Mouse (Mus musculus) embryonic facial prominence, embryonic 10.5 days (tissue): ENCODE data around the gene Ggps1. TPM values are rescaled to one million over a fixed set of nuclear protein-coding genes. Genes with fewer than 3 reads are reported as not detected.

Experiments used
- DNase-seq: peaks from one replicate; pipeline ENCODE4 v3.0.0-alpha.2; 2017; ENCODE audit warnings: low spot score
- H3K27ac ChIP-seq: fragments of 300-500 bp; sonication (generic); replicated peaks from 2 replicates; pipeline ENCODE4 v1.5.1; 2016; ENCODE audit warnings: mild to moderate bottlenecking
- H3K27me3 ChIP-seq: fragments of 300-500 bp; sonication (generic); replicated peaks from 2 replicates; pipeline ENCODE4 v1.6.1; 2016; ENCODE audit warnings: low read depth, mild to moderate bottlenecking; ENCODE audit not compliant: poor library complexity, severe bottlenecking
- H3K36me3 ChIP-seq: fragments of 300-500 bp; sonication (generic); replicated peaks from 2 replicates; pipeline ENCODE4 v1.6.1; 2016; ENCODE audit warnings: mild to moderate bottlenecking, moderate library complexity
- H3K4me1 ChIP-seq: fragments of 300-500 bp; sonication (generic); 2 replicates; pipeline ENCODE4 v1.6.1; 2016
- H3K4me3 ChIP-seq: fragments of 300-500 bp; sonication (generic); 2 replicates; pipeline ENCODE4 v1.5.1; 2016; ENCODE audit warnings: mild to moderate bottlenecking, moderate library complexity
- H3K9me3 ChIP-seq: fragments of 300-500 bp; sonication (generic); 2 replicates; pipeline ENCODE4 v1.6.1; 2016; ENCODE audit warnings: mild to moderate bottlenecking
- WGBS: fragments of 180-500 bp; shearing (Covaris S2); methylation state at CpG from one replicate; pipeline ENCODE4 v1.1.7; 2016; 5-methylcytosine and 5-hydroxymethylcytosine counted together
- polyA plus RNA-seq: library from polyadenylated mRNA; unstranded; fragments of >200 nt; fragmentation: Nextera tagmentation; extraction: Ambion mirVana; gene quantifications from 2 replicates; pipeline ENCODE4 v1.2.1, GENCODE M21; 2016

Gene Ggps1
- polyA plus RNA-seq, 1 experiment from 2014 or later = 61.0 TPM

DNA sequence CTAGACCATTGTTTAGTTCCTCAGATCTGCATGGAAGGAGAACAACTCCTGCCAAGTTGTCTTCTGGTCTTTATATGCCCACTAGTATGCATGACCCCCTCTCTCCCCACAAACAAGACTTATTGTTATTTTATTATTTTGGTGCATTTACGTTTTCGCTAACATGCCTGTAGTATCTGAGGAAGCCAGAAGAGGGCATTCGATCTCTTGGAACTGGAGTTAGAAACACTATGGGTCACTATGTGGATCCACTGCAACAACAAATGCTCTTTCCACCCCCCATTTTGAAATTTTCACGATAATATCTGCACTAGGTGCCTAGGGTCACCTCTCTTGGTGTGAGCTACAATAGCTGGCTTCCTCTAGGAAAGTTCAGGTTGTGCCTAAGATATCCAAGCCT, 59.2 kb downstream of the Ggps1 start:
- no peaks in the 10 kb centered on the region for H3K4me1 ChIP-seq
- 85% methylated on average over 4 of the region's 4 CpGs for WGBS
- H3K4me3 ChIP-seq = no peak overlapping the region
- peaks cover 85% of the 10 kb centered on the region for H3K36me3 ChIP-seq
- DNase-seq = no peak
- no peak overlapping the region for H3K27ac ChIP-seq
- H3K9me3 ChIP-seq = no peaks in the 10 kb centered on the region
- H3K27me3 ChIP-seq = no peaks in the 10 kb centered on the region

DNA sequence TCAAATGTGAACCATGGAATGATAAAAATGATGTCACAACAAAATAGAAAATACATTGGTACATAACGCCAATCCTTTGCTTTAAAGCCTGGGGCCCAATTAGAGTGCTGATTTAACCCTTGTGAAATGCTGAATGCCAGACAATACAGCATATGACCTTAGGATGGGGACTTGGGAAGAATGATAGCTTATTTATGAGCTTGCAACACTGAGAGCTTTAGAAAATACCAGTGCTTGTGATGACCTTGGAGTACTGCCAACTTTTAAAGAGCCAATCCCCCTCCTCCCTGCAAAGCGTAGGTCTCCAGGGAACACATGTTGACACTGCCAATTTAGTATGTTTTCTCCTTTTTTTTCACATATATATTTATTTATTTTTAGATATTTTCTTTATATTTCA, 60.6 kb downstream of the Ggps1 start:
- WGBS = 89% methylated on average over 2 of the region's 2 CpGs
- no peak for DNase-seq
- H3K27me3 ChIP-seq = no peaks in the 10 kb centered on the region
- H3K36me3 ChIP-seq = peaks cover 90% of the 10 kb centered on the region
- no peaks in the 10 kb centered on the region for H3K4me1 ChIP-seq
- H3K4me3 ChIP-seq = no peak overlapping the region
- H3K27ac ChIP-seq = no peak overlapping the region
- no peaks in the 10 kb centered on the region for H3K9me3 ChIP-seq

Other genes with a start within 250 kb of the Ggps1 start
- gene B3galnt2, start 109.0 kb downstream of the Ggps1 start, polyA plus RNA-seq = 52.0 and 54.8 TPM in 2 replicates
- gene Tbce, start 23.9 kb downstream of the Ggps1 start, polyA plus RNA-seq = 48.4 and 49.1 TPM in 2 replicates
- gene Arid4b, start 256 bp downstream of the Ggps1 start, polyA plus RNA-seq = 78.5 and 79.2 TPM in 2 replicates